Mouse (Mus musculus) cerebellum, adult 2 months (tissue): ENCODE data around the gene Cenpq.

ENCODE experiments used
- CTCF ChIP-seq: fragments of 200-500 bp; IDR thresholded peaks from 2 replicates; pipeline ENCODE4 v1.5.1; 2011; ENCODE audit warnings: low read depth, mild to moderate bottlenecking, control low read depth, low read length, moderate library complexity, borderline replicate concordance; ENCODE audit not compliant: insufficient read depth
- POLR2A ChIP-seq: fragments of 200-500 bp; IDR thresholded peaks from 2 replicates; pipeline ENCODE4 v1.6.1; 2011; ENCODE audit warnings: low read length, control low read depth, borderline replicate concordance; ENCODE audit not compliant: insufficient read depth

DNA sequence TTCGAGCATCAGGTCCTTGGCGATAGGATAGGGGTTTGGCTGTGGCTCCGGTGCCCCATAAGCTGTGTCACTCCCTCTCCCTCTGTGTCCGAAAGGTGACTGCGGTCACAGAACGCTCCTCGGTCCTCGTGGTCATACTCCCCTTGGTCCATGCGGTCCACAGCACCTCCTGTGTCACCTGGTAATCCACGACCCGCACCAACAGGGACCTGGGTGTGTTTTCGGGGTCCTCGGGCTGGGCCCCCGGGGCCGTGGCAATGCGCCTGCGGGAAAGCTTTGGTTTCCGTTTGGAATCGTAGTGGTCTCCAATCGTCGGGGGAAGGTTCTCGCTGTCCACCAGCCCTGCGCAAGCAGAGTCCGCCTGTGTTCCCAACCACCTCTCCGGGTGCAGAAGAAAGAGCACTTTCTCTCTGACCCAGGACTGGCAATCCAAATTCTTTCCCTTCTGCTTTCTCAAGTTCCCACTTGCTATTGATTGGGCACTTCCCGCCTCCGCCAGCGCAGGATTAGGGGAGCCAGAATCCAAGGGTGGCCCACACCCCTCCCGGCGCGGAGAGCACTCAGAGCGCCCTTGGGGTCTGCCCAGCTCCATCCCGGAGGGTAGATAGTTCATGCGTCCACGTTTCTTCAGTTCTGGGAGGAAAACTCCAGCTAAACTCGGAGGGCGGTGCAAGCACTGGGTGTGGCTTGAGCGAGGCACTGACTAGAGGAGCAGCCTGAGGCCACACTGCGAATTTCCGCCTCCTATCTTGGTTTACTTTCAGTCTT lies 54.7 kb downstream of the Cenpq start, which contains the start of gene 9130008F23Rik:
- no peak for TF ChIP-seq POLR2A
- no peak for TF ChIP-seq CTCF
